Mouse (Mus musculus) limb, embryonic 15.5 days (tissue): ENCODE measurements at regions not wholly inside any gene's neighbourhood (a gene's known extent, or its start where the extent isn't known, plus 50 kb on each side); places are given as distances from the start of the nearest gene placed in this dataset.

Experiments used
- ATAC-seq: fragments of 200-750 bp; cut with Nextera tagmentation; 2 replicates; pipeline ENCODE4 v1.8.0; 2017; ENCODE audit warnings: low read depth, moderate TSS enrichment; ENCODE audit not compliant: insufficient number of reproducible peaks, low FRiP score, low TSS enrichment
- H3K27ac ChIP-seq: fragments of 300-500 bp; sonication (generic); 2 replicates; pipeline ENCODE4 v1.5.1; 2015; ENCODE audit warnings: moderate library complexity, mild to moderate bottlenecking, inconsistent platforms
- H3K27me3 ChIP-seq: fragments of 300-500 bp; sonication (generic); 2 replicates; pipeline ENCODE4 v1.6.1; 2015; ENCODE audit warnings: inconsistent platforms
- H3K36me3 ChIP-seq: fragments of 300-500 bp; sonication (generic); 2 replicates; pipeline ENCODE4 v1.6.1; 2015; ENCODE audit warnings: inconsistent platforms
- H3K4me1 ChIP-seq: fragments of 300-500 bp; sonication (generic); 2 replicates; pipeline ENCODE4 v1.6.1; 2015; ENCODE audit warnings: inconsistent platforms
- H3K4me2 ChIP-seq: fragments of 300-500 bp; sonication (generic); 2 replicates; pipeline ENCODE4 v1.6.1; 2015; ENCODE audit warnings: mild to moderate bottlenecking, inconsistent platforms
- H3K4me3 ChIP-seq: fragments of 300-500 bp; sonication (generic); 2 replicates; pipeline ENCODE4 v1.5.1; 2015; ENCODE audit warnings: mild to moderate bottlenecking, inconsistent platforms
- H3K9ac ChIP-seq: fragments of 300-500 bp; sonication (generic); 2 replicates; pipeline ENCODE4 v1.6.1; 2015; ENCODE audit warnings: inconsistent platforms
- H3K9me3 ChIP-seq: fragments of 300-500 bp; sonication (generic); 2 replicates; pipeline ENCODE4 v1.6.1; 2016; ENCODE audit warnings: inconsistent platforms
- WGBS: fragments of 180-500 bp; shearing (Covaris S2); methylation state at CpG from one replicate; pipeline ENCODE4 v1.1.7; 2015; 5-methylcytosine and 5-hydroxymethylcytosine counted together

- Histone ChIP-seq H3K27me3 (peaks cover 26% of the 10 kb centered on the region), H3K9me3 (no peaks in the 10 kb centered on the region), H3K4me2 (no peak overlapping the region), H3K9ac (no peak overlapping the region), H3K27ac (no peak overlapping the region), H3K4me1 (peaks cover 11% of the 10 kb centered on the region), H3K4me3 (no peak overlapping the region), H3K36me3 (no peaks in the 10 kb centered on the region)
- no peak for ATAC-seq
- 12% methylated on average over 11 of the region's 11 CpGs for WGBS
Measured at GRCm38 (mm10) chr6:51206712-51207505, 225.6 kb upstream of the Nfe2l3 start.

- 8% methylated on average over 21 of the region's 21 CpGs for WGBS
- ATAC-seq: no peak
Measured at GRCm38 (mm10) chr6:51207587-51208361, 224.7 kb upstream of the Nfe2l3 start.

GRCm38 (mm10) chr6:51208660-51209396 lies 223.6 kb upstream of the Nfe2l3 start:
- WGBS: 2% methylated on average over 6 of the region's 6 CpGs
- no peaks in the 10 kb centered on the region for H3K36me3 ChIP-seq
- no peaks in the 10 kb centered on the region for H3K9me3 ChIP-seq
- H3K4me1 ChIP-seq: peaks cover 12% of the 10 kb centered on the region
- no peak overlapping the region for H3K9ac ChIP-seq
- ATAC-seq: no peak
- H3K27me3 ChIP-seq: peaks cover 26% of the 10 kb centered on the region
- H3K4me2 ChIP-seq: no peak overlapping the region
- no peak overlapping the region for H3K27ac ChIP-seq
- no peak overlapping the region for H3K4me3 ChIP-seq

More at GRCm38 (mm10) chr6:51207587-51208361, 224.7 kb upstream of the Nfe2l3 start:
- 0 out of 2 replicates have a peak overlapping the region, but pooled peaks have one; percentile 14 for H3K4me2 ChIP-seq
- peaks cover 12% of the 10 kb centered on the region for H3K4me1 ChIP-seq
- no peaks in the 10 kb centered on the region for H3K9me3 ChIP-seq
- no peaks in the 10 kb centered on the region for H3K36me3 ChIP-seq
- peaks cover 26% of the 10 kb centered on the region for H3K27me3 ChIP-seq
- H3K27ac ChIP-seq: no peak overlapping the region
- H3K9ac ChIP-seq: no peak overlapping the region
- H3K4me3 ChIP-seq: 0 out of 2 replicates have a peak overlapping the region, but pooled peaks have one; percentile 7

DNA sequence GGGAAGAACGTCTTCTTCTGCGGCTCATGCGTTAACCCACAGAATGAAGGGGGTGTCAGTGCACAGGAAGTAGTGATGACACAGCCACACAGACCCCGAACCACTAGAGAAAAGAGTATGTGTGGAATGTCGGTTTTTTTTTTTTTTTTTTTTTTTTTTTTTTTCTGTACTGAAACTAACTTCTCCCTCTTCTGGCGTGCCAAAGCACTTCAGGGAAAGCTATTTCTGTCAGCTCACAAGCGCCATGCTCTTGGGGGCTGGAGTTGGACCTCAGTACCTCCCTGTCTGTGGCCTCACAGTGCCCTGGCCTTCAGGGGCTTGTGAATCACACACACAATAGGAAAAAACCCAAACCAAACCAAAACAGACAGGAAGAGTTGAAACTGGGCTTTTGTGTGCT lies 221.1 kb upstream of the Nfe2l3 start:
- H3K27ac ChIP-seq: no peak overlapping the region
- peaks cover 15% of the 10 kb centered on the region for H3K4me1 ChIP-seq
- WGBS: 22% methylated on average over 7 of the region's 7 CpGs
- no peak overlapping the region for H3K9ac ChIP-seq
- no peaks in the 10 kb centered on the region for H3K9me3 ChIP-seq
- no peak overlapping the region for H3K4me3 ChIP-seq
- H3K36me3 ChIP-seq: no peaks in the 10 kb centered on the region
- no peak for ATAC-seq
- peaks cover 16% of the 10 kb centered on the region for H3K27me3 ChIP-seq
- no peak overlapping the region for H3K4me2 ChIP-seq

DNA sequence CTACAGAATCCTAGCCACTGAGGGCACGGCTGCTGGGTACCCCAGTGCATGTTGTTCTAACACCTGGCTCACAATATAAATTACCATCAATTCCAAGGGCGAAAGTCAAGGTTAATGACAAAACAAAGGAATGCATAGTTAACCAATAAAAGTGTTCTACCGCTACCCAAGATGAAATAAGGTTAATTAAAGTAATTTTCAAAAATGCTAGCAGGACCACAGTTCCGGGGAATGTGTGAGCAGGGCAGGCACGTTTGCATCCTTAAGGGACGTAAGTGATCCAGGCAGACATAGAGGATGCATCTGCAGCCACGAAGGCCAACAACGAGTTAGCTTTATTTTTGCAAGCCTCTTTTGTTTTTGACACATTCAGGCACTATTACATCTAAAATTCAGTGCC lies 220.3 kb upstream of the Nfe2l3 start:
- ATAC-seq: no peak
- WGBS: 80% methylated on average over 8 of the region's 8 CpGs
- H3K4me3 ChIP-seq: no peak overlapping the region
- H3K36me3 ChIP-seq: no peaks in the 10 kb centered on the region
- H3K27ac ChIP-seq: no peak overlapping the region
- peaks cover 11% of the 10 kb centered on the region for H3K27me3 ChIP-seq
- no peaks in the 10 kb centered on the region for H3K9me3 ChIP-seq
- no peak overlapping the region for H3K4me2 ChIP-seq
- no peak overlapping the region for H3K9ac ChIP-seq
- peaks cover 18% of the 10 kb centered on the region for H3K4me1 ChIP-seq

- H3K4me2 ChIP-seq: no peak overlapping the region
- peaks cover 11% of the 10 kb centered on the region; the same call in 1 of the 2 replicates for H3K4me1 ChIP-seq
- no peak overlapping the region for H3K9ac ChIP-seq
- 85% methylated on average over 10 of the region's 10 CpGs for WGBS
- H3K27me3 ChIP-seq: no peaks in the 10 kb centered on the region
- no peak for ATAC-seq
- H3K4me3 ChIP-seq: no peak overlapping the region
- no peak overlapping the region for H3K27ac ChIP-seq
- H3K36me3 ChIP-seq: no peaks in the 10 kb centered on the region
- no peaks in the 10 kb centered on the region for H3K9me3 ChIP-seq
Measured at GRCm38 (mm10) chr6:51215371-51215770, 217.1 kb upstream of the Nfe2l3 start.

- H3K27me3 ChIP-seq: no peaks in the 10 kb centered on the region
- H3K4me1 ChIP-seq: peaks cover 11% of the 10 kb centered on the region; the same call in 1 of the 2 replicates
- no peak overlapping the region for H3K9ac ChIP-seq
- 50% methylated on average over 8 of the region's 8 CpGs for WGBS
- H3K36me3 ChIP-seq: no peaks in the 10 kb centered on the region
- peak overlapping the region; percentile 17; the same call in 1 of the 2 replicates for H3K27ac ChIP-seq
- no peaks in the 10 kb centered on the region for H3K9me3 ChIP-seq
- H3K4me3 ChIP-seq: no peak overlapping the region
- no peak overlapping the region for H3K4me2 ChIP-seq
- no peak for ATAC-seq
Measured at GRCm38 (mm10) chr6:51216472-51216871, 216.0 kb upstream of the Nfe2l3 start.

GRCm38 (mm10) chr6:51219691-51220090 lies 212.8 kb upstream of the Nfe2l3 start:
- Histone ChIP-seq H3K27ac (no peak overlapping the region), H3K9ac (no peak overlapping the region), H3K4me3 (no peak overlapping the region), H3K36me3 (no peaks in the 10 kb centered on the region), H3K9me3 (no peaks in the 10 kb centered on the region), H3K27me3 (no peaks in the 10 kb centered on the region), H3K4me2 (no peak overlapping the region), H3K4me1 (peaks cover 8% of the 10 kb centered on the region; the same call in 1 of the 2 replicates)
- WGBS: 85% methylated on average over 12 of the region's 12 CpGs
- ATAC-seq: no peak

- H3K27me3 ChIP-seq: no peaks in the 10 kb centered on the region
- H3K9ac ChIP-seq: no peak overlapping the region
- H3K4me3 ChIP-seq: no peak overlapping the region
- ATAC-seq: no peak
- 53% methylated on average over 4 of the region's 4 CpGs for WGBS
- H3K4me2 ChIP-seq: no peak overlapping the region
- H3K9me3 ChIP-seq: no peaks in the 10 kb centered on the region
- no peaks in the 10 kb centered on the region for H3K36me3 ChIP-seq
- H3K27ac ChIP-seq: no peak overlapping the region
- peaks cover 8% of the 10 kb centered on the region; the same call in 1 of the 2 replicates for H3K4me1 ChIP-seq
Measured at GRCm38 (mm10) chr6:51220778-51221177, 211.7 kb upstream of the Nfe2l3 start.

- Histone ChIP-seq H3K36me3 (no peaks in the 10 kb centered on the region), H3K4me3 (no peak overlapping the region), H3K9me3 (no peaks in the 10 kb centered on the region), H3K27ac (no peak overlapping the region), H3K4me2 (no peak overlapping the region), H3K9ac (no peak overlapping the region), H3K4me1 (no peaks in the 10 kb centered on the region), H3K27me3 (no peaks in the 10 kb centered on the region)
- ATAC-seq: no peak
- WGBS: 82% methylated on average over 11 of the region's 11 CpGs
Measured at GRCm38 (mm10) chr6:51236077-51236740, 196.3 kb upstream of the Nfe2l3 start.

DNA sequence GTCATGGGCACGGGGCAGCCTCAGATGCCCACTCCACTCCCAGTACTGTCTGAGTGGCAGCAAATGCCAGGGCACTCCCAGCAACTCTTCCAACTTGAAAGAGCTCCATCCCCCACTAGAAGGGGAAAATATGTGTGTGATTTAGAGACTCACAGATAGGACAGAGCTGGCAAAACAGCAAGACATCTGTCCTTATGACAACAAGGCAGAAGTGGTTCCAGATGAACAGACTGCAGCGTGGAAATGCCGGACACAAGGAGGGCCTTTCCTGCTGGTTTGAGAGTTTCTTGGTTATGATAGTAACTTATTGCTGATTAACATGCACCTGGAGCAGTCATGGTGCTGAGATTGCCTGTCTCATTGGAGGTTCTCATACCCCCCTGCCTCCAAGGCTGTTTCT lies 192.4 kb upstream of the Nfe2l3 start:
- WGBS: 74% methylated on average over 3 of the region's 3 CpGs
- Histone ChIP-seq H3K4me1 (no peaks in the 10 kb centered on the region), H3K4me3 (no peak overlapping the region), H3K9ac (no peak overlapping the region), H3K9me3 (no peaks in the 10 kb centered on the region; the same call in 1 of the 2 replicates), H3K36me3 (no peaks in the 10 kb centered on the region), H3K4me2 (no peak overlapping the region), H3K27me3 (no peaks in the 10 kb centered on the region), H3K27ac (no peak overlapping the region)
- no peak for ATAC-seq
